Mouse (Mus musculus): ENCODE data around the gene Pnma1.

GRCm38 (mm10) chr12:84163586-84164110, 15.4 kb upstream of the Pnma1 start:
- TF ChIP-seq CTCF (IDR thresholded peaks at IDR 0.05; ENCODE audit: control insufficient read depth, insufficient read depth, insufficient replicate concordance, low read depth, low read length) (no peak), POLR2A (IDR thresholded peaks at IDR 0.05; ENCODE audit: control insufficient read depth, low read depth, low read length) (no peak)
